Mouse (Mus musculus): Measurements from ENCODE around the gene Pnldc1. TPM values are rescaled to one million over a fixed set of nuclear protein-coding genes. Genes with fewer than 3 reads are reported as not detected.
"Not testable (repeated sequence)": the region's sequence is repeated elsewhere in the genome, so short reads cannot be mapped to it uniquely, and the experiment has no call there.

The Pnldc1 gene
- total and polyA plus RNA-seq, 2 experiments from 2014 or later: 0.45 TPM; not detected in 1

GRCm38 (mm10) chr17:12935719-12936118 lies 25.7 kb upstream of the Pnldc1 start:
- 61% methylated on average over 4 of the region's 4 CpGs for WGBS
- Histone ChIP-seq H3K27me3 (ENCODE audit: control insufficient read depth, insufficient read depth, low read length) (no peaks in the 10 kb centered on the region), H3K4me2 (ENCODE audit: low read depth, low read length) (no peak overlapping the region), H3K4me1 (ENCODE audit: control insufficient read depth, insufficient read depth) (no peaks in the 10 kb centered on the region), H3K4me3 (ENCODE audit: low read depth, low read length) (no peak overlapping the region), H3K9me3 (replicated peaks; ENCODE audit: control insufficient read depth, low read length) (no peaks in the 10 kb centered on the region), H3K36me3 (replicated peaks; ENCODE audit: control insufficient read depth, insufficient read depth, low read length) (no peaks in the 10 kb centered on the region), H3K9ac (replicated peaks; ENCODE audit: low read depth, low read length) (no peak overlapping the region), H3K27ac (ENCODE audit: low read depth) (no peak overlapping the region)
- DNase-seq (ENCODE audit: low spot score) (no peak), ATAC-seq (ENCODE audit: insufficient read depth, low read depth) (no peak)
- no peak for TF ChIP-seq CTCF (IDR thresholded peaks at IDR 0.05; ENCODE audit: low read depth)
- TF ChIP-seq EP300 (IDR thresholded peaks at IDR 0.05; ENCODE audit: low read depth): no peak

GRCm38 (mm10) chr17:12931576-12931975 lies 21.5 kb upstream of the Pnldc1 start:
- DNase-seq (ENCODE audit: low spot score); H3K4me3 ChIP-seq (ENCODE audit: low read depth, low read length); H3K27me3 ChIP-seq (ENCODE audit: control insufficient read depth, insufficient read depth, low read length); H3K4me2 ChIP-seq (ENCODE audit: low read depth, low read length); H3K9ac ChIP-seq (replicated peaks; ENCODE audit: low read depth, low read length); H3K36me3 ChIP-seq (replicated peaks; ENCODE audit: control insufficient read depth, insufficient read depth, low read length); ATAC-seq (ENCODE audit: insufficient read depth, low read depth); H3K9me3 ChIP-seq (replicated peaks; ENCODE audit: control insufficient read depth, low read length); H3K4me1 ChIP-seq (ENCODE audit: control insufficient read depth, insufficient read depth); H3K27ac ChIP-seq (ENCODE audit: low read depth): not testable (repeated sequence)
- WGBS: 85% methylated on average over 5 of the region's 5 CpGs

GRCm38 (mm10) chr17:12925703-12926180 lies 15.7 kb upstream of the Pnldc1 start:
- no peak for ATAC-seq (ENCODE audit: insufficient read depth, low read depth)
- H3K36me3 ChIP-seq (replicated peaks; ENCODE audit: control insufficient read depth, insufficient read depth, low read length): peaks cover 51% of the 10 kb centered on the region
- no peaks in the 10 kb centered on the region for H3K27me3 ChIP-seq (ENCODE audit: control insufficient read depth, insufficient read depth, low read length)
- H3K9me3 ChIP-seq (replicated peaks; ENCODE audit: control insufficient read depth, low read length): no peaks in the 10 kb centered on the region
- H3K4me2 ChIP-seq (ENCODE audit: low read depth, low read length): no peak overlapping the region
- no peak overlapping the region for H3K9ac ChIP-seq (replicated peaks; ENCODE audit: low read depth, low read length)
- WGBS: 85% methylated on average over 8 of the region's 8 CpGs
- H3K4me3 ChIP-seq (ENCODE audit: low read depth, low read length): no peak overlapping the region
- DNase-seq (ENCODE audit: low spot score): no peak
- H3K4me1 ChIP-seq (ENCODE audit: control insufficient read depth, insufficient read depth): no peaks in the 10 kb centered on the region
- H3K27ac ChIP-seq (ENCODE audit: low read depth): no peak overlapping the region
- no peak for TF ChIP-seq CTCF (IDR thresholded peaks at IDR 0.05; ENCODE audit: low read depth)
- no peak for TF ChIP-seq EP300 (IDR thresholded peaks at IDR 0.05; ENCODE audit: low read depth)

GRCm38 (mm10) chr17:12925001-12925400 lies 15.0 kb upstream of the Pnldc1 start:
- TF ChIP-seq EP300 (IDR thresholded peaks at IDR 0.05; ENCODE audit: low read depth): no peak
- DNase-seq (ENCODE audit: low spot score) (no peak), ATAC-seq (ENCODE audit: insufficient read depth, low read depth) (no peak)
- H3K27ac ChIP-seq (ENCODE audit: low read depth): no peak overlapping the region
- no peak overlapping the region for H3K9ac ChIP-seq (replicated peaks; ENCODE audit: low read depth, low read length)
- H3K4me3 ChIP-seq (ENCODE audit: low read depth, low read length): no peak overlapping the region
- WGBS: 74% methylated on average over 3 of the region's 3 CpGs
- H3K9me3 ChIP-seq (replicated peaks; ENCODE audit: control insufficient read depth, low read length): no peaks in the 10 kb centered on the region
- H3K36me3 ChIP-seq (replicated peaks; ENCODE audit: control insufficient read depth, insufficient read depth, low read length): peaks cover 58% of the 10 kb centered on the region
- no peaks in the 10 kb centered on the region for H3K27me3 ChIP-seq (ENCODE audit: control insufficient read depth, insufficient read depth, low read length)
- H3K4me1 ChIP-seq (ENCODE audit: control insufficient read depth, insufficient read depth): no peaks in the 10 kb centered on the region
- no peak overlapping the region for H3K4me2 ChIP-seq (ENCODE audit: low read depth, low read length)

- Histone ChIP-seq H3K27ac (ENCODE audit: low read depth) (no peak overlapping the region), H3K4me1 (ENCODE audit: control insufficient read depth, insufficient read depth) (peaks cover 7% of the 10 kb centered on the region), H3K36me3 (replicated peaks; ENCODE audit: control insufficient read depth, insufficient read depth, low read length) (peaks cover 68% of the 10 kb centered on the region), H3K9ac (replicated peaks; ENCODE audit: low read depth, low read length) (no peak overlapping the region), H3K27me3 (ENCODE audit: control insufficient read depth, insufficient read depth, low read length) (no peaks in the 10 kb centered on the region), H3K4me3 (ENCODE audit: low read depth, low read length) (no peak overlapping the region), H3K4me2 (ENCODE audit: low read depth, low read length) (no peak overlapping the region), H3K9me3 (replicated peaks; ENCODE audit: control insufficient read depth, low read length) (no peaks in the 10 kb centered on the region)
- DNase-seq (ENCODE audit: low spot score) (no peak), ATAC-seq (ENCODE audit: insufficient read depth, low read depth) (no peak)
- 88% methylated on average over 1 of the region's 1 CpGs for WGBS
- TF ChIP-seq CTCF (IDR thresholded peaks at IDR 0.05; ENCODE audit: low read depth) (no peak), EP300 (IDR thresholded peaks at IDR 0.05; ENCODE audit: low read depth) (no peak)
These were observed 11.0 kb upstream of the Pnldc1 start for GRCm38 (mm10) chr17:12921073-12921472.

GRCm38 (mm10) chr17:12916588-12917380 lies 6.8 kb upstream of the Pnldc1 start:
- Histone ChIP-seq H3K4me3 (ENCODE audit: low read depth, low read length) (peak overlapping the region; percentile 82), H3K4me2 (ENCODE audit: low read depth, low read length) (peak overlapping the region; percentile 81), H3K9me3 (replicated peaks; ENCODE audit: control insufficient read depth, low read length) (no peaks in the 10 kb centered on the region), H3K27me3 (ENCODE audit: control insufficient read depth, insufficient read depth, low read length) (no peaks in the 10 kb centered on the region), H3K4me1 (ENCODE audit: control insufficient read depth, insufficient read depth) (peaks cover 7% of the 10 kb centered on the region), H3K9ac (replicated peaks; ENCODE audit: low read depth, low read length) (peak overlapping the region; percentile 94), H3K27ac (ENCODE audit: low read depth) (peak overlapping the region; percentile 94), H3K36me3 (replicated peaks; ENCODE audit: control insufficient read depth, insufficient read depth, low read length) (peaks cover 50% of the 10 kb centered on the region)
- ATAC-seq (ENCODE audit: insufficient read depth, low read depth) (peak; percentile 32), DNase-seq (ENCODE audit: low spot score) (peak; percentile 30)
- TF ChIP-seq EP300 (IDR thresholded peaks at IDR 0.05; ENCODE audit: low read depth): 0 out of 2 replicates have a peak, but pooled peaks have one; percentile 15
- no peak for TF ChIP-seq CTCF (IDR thresholded peaks at IDR 0.05; ENCODE audit: low read depth)
- WGBS: under 1% methylated on average over 40 of the region's 40 CpGs

Measured in heart, postnatal 0 days (tissue).